Mouse (Mus musculus): ENCODE measurements at regions not wholly inside any gene's neighbourhood (a gene's known extent, or its start where the extent isn't known, plus 50 kb on each side); places are given as distances from the start of the nearest gene placed in this dataset.

DNA sequence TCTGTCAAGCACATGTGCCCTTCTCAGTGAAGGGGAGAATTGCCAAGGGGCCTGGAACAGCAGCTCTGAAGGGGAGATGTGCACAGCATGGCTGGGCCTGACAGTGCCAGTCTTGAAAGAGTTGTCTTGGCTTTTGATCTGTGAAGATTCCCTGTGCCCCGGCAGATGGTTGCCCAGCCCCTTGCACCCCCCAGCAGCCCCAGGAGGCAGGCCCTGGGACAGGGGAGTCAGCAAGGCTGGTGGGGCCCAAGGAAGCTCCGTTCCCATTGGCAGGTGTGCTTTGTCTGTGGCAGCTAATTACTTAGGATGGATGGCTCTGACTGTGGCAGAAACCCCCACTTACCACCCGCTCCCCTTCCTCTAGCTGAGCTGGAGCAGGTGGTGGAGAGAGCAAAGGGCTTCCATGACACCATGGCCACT lies 58.6 kb downstream of the Tspan17 start:
- TF ChIP-seq CTCF (IDR thresholded peaks at IDR 0.05), result no peak
- TF ChIP-seq EP300 (IDR thresholded peaks at IDR 0.05), result no peak
